10 mouse cellular contexts compared by ENCODE assay signal in the genomic region with DNA sequence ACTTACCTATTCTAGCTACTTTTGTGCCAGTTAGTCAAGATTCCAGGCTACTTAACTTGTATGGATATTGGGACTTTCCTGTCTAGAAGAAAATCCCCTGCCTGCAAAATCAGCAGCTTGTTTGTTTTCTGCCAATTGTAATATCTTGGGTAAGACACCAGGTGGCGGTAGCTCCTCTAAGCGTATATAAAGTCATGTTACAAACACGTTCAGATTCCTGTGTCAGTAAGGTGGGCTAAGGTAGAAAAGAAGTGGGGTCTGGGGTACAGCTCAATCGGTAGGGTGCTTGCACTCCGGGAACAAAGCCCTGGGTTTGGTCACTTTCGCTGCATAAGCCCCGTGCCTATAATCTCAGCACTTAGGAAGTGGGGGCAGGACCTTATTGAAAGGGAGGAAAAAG. TPM values are rescaled to one million over a fixed set of nuclear protein-coding genes. Genes with fewer than 3 reads are reported as not detected.
DNase-seq lines count a peak whose midpoint lies in the region; ATAC-seq and TF ChIP-seq lines count a peak whose summit lies in the region.
"Had no signal": no experiment of that assay in that cellular context is flagged by ENCODE, and none has a peak within 500 bp of the region (broad histone marks: within the 10 kb centered on the region; RNA-seq: fewer than 3 reads in every experiment).

No protein-coding gene starts in this region.

- 15% methylated on average over 7 of the region's 7 CpGs for WGBS in midbrain, embryonic 14.5 days
- 10% methylated on average over 7 of the region's 7 CpGs for WGBS in midbrain, embryonic 16.5 days
- WGBS in stomach, postnatal 0 days = 19% methylated on average over 7 of the region's 7 CpGs

- no peak overlapping the region for H3K4me3 ChIP-seq in midbrain, embryonic 14.5 days (replicated peaks; ENCODE audit: low read depth, low read length)
- H3K4me3 ChIP-seq in midbrain, embryonic 16.5 days (ENCODE audit: low read depth, low read length) = no peak overlapping the region
- H3K4me3 ChIP-seq in stomach, postnatal 0 days (ENCODE audit: low read depth, low read length) = no peak overlapping the region
- H3K4me3 ChIP-seq: hindbrain, embryonic 15.5 days; neural tube, embryonic 13.5 days had no signal

- no peak overlapping the region for H3K9ac ChIP-seq in midbrain, embryonic 14.5 days (replicated peaks; ENCODE audit: low read length)
- no peak overlapping the region for H3K9ac ChIP-seq in midbrain, embryonic 16.5 days (ENCODE audit: low read depth, low read length)
- no peak overlapping the region for H3K9ac ChIP-seq in stomach, postnatal 0 days (ENCODE audit: low read length)
- H3K9ac ChIP-seq: hindbrain, embryonic 15.5 days; neural tube, embryonic 13.5 days had no signal

- no peak for ATAC-seq in midbrain, embryonic 14.5 days (ENCODE audit: low FRiP score, low TSS enrichment)
- no peak for ATAC-seq in midbrain, embryonic 16.5 days
- ATAC-seq in stomach, postnatal 0 days (ENCODE audit: low FRiP score, low TSS enrichment) = no peak

- H3K27ac ChIP-seq in midbrain, embryonic 14.5 days (replicated peaks; ENCODE audit: low read depth, low read length) = no peak overlapping the region
- H3K27ac ChIP-seq in midbrain, embryonic 16.5 days (ENCODE audit: low read length) = no peak overlapping the region
- no peak overlapping the region for H3K27ac ChIP-seq in stomach, postnatal 0 days (replicated peaks)
- H3K27ac ChIP-seq: hindbrain, embryonic 15.5 days; neural tube, embryonic 13.5 days had no signal

- H3K4me1 ChIP-seq in midbrain, embryonic 14.5 days (ENCODE audit: control insufficient read depth, insufficient read depth, low read length) = no peaks in the 10 kb centered on the region
- H3K4me1 ChIP-seq in midbrain, embryonic 16.5 days (ENCODE audit: control insufficient read depth, insufficient read depth, low read length) = no peaks in the 10 kb centered on the region
- no peaks in the 10 kb centered on the region for H3K4me1 ChIP-seq in stomach, postnatal 0 days (replicated peaks; ENCODE audit: control insufficient read depth, insufficient read depth)
- H3K4me1 ChIP-seq: hindbrain, embryonic 15.5 days; neural tube, embryonic 13.5 days had no signal

- TF ChIP-seq EP300 in stomach, postnatal 0 days (optimal IDR thresholded peaks at IDR 0.05) = no peak

- no peaks in the 10 kb centered on the region for H3K9me3 ChIP-seq in midbrain, embryonic 14.5 days (ENCODE audit: control insufficient read depth, low read length)
- no peaks in the 10 kb centered on the region for H3K9me3 ChIP-seq in midbrain, embryonic 16.5 days (replicated peaks; ENCODE audit: control insufficient read depth, low read length, poor library complexity, severe bottlenecking)
- no peaks in the 10 kb centered on the region for H3K9me3 ChIP-seq in stomach, postnatal 0 days (ENCODE audit: control insufficient read depth, low read length)
- H3K9me3 ChIP-seq: hindbrain, embryonic 15.5 days; neural tube, embryonic 13.5 days had no signal

- no peaks in the 10 kb centered on the region for H3K36me3 ChIP-seq in midbrain, embryonic 14.5 days (ENCODE audit: control insufficient read depth, insufficient read depth, low read length)
- H3K36me3 ChIP-seq in midbrain, embryonic 16.5 days (ENCODE audit: control insufficient read depth, insufficient read depth, low read length) = no peaks in the 10 kb centered on the region
- no peaks in the 10 kb centered on the region for H3K36me3 ChIP-seq in stomach, postnatal 0 days (ENCODE audit: control insufficient read depth, insufficient read depth, low read length)
- H3K36me3 ChIP-seq: hindbrain, embryonic 15.5 days; neural tube, embryonic 13.5 days had no signal

- H3K4me2 ChIP-seq in midbrain, embryonic 14.5 days (ENCODE audit: low read length) = no peak overlapping the region
- H3K4me2 ChIP-seq in midbrain, embryonic 16.5 days (ENCODE audit: low read length) = no peak overlapping the region
- no peak overlapping the region for H3K4me2 ChIP-seq in stomach, postnatal 0 days (replicated peaks; ENCODE audit: low read depth)
- H3K4me2 ChIP-seq: hindbrain, embryonic 15.5 days; neural tube, embryonic 13.5 days had no signal

- peak; percentile 81 for TF ChIP-seq CTCF in stomach, postnatal 0 days (IDR thresholded peaks at IDR 0.05; ENCODE audit: low read depth)

- no peaks in the 10 kb centered on the region for H3K27me3 ChIP-seq in midbrain, embryonic 14.5 days (ENCODE audit: control insufficient read depth, insufficient read depth, low read length)
- H3K27me3 ChIP-seq in midbrain, embryonic 16.5 days (ENCODE audit: control insufficient read depth, insufficient read depth, low read depth, low read length) = no peaks in the 10 kb centered on the region
- H3K27me3 ChIP-seq in stomach, postnatal 0 days (ENCODE audit: control insufficient read depth, insufficient read depth, low read length) = no peaks in the 10 kb centered on the region
- H3K27me3 ChIP-seq: hindbrain, embryonic 15.5 days; neural tube, embryonic 13.5 days had no signal

- DNase-seq in cerebellum, adult 18-20 months = peak; percentile 7 to 13
- no peak for DNase-seq in cerebellum, adult 9-11 months
- peak; percentile 75 for DNase-seq in midbrain, embryonic 14.5 days
- peak; percentile 34 for DNase-seq in embryo, embryonic 9.5 days (ENCODE audit: extremely low spot score)
- peak; percentile 15 to 17 for DNase-seq in kidney, postnatal 4 days
- DNase-seq in stomach, postnatal 0 days (ENCODE audit: low spot score) = peak; percentile 16
- DNase-seq in urinary bladder, postnatal 4 days (ENCODE audit: low spot score in 2 of 2) = no peak

RNA-seq across cellular contexts. Expression of gene Zfp365, which starts 50.1 kb away (rescaled TPM):
- 3.5 and 4.6 TPM in 2 replicates for polyA plus RNA-seq in midbrain, embryonic 14.5 days (2014; fragmentation: Nextera tagmentation; extraction: Ambion mirVana)
- polyA plus RNA-seq in midbrain, embryonic 16.5 days (2015; fragmentation: Nextera tagmentation; extraction: Ambion mirVana) = 6.7 and 7.4 TPM in 2 replicates
- 0.57 and 0.71 TPM in 2 replicates for polyA plus RNA-seq in stomach, postnatal 0 days (2015; fragmentation: Nextera tagmentation; extraction: Ambion mirVana)

Comparison
In these comparisons a context has a peak if more than half of its experiments do, and no peak if none do; other contexts are left out.
1. DNase-seq: peak in cerebellum, adult 18-20 months (2 of 2), midbrain, embryonic 14.5 days (single experiment), embryo, embryonic 9.5 days (single experiment), kidney, postnatal 4 days (2 of 2) and stomach, postnatal 0 days (single experiment); none in cerebellum, adult 9-11 months (single experiment) and urinary bladder, postnatal 4 days (0 of 2).